Mouse (Mus musculus) ovary, postnatal 14 days (tissue): ENCODE measurements around the gene Olfr1101.

ENCODE experiments used
- DNase-seq: peaks from one replicate; pipeline ENCODE4 v3.0.0; 2022; ENCODE audit warnings: low spot score

The Olfr1101 gene

GRCm38 (mm10) chr2:86991121-86991520, at the start of gene Olfr1101:
TSS of gene Olfr1101 (minus strand) at chr2:86991221.
- no peak for DNase-seq

GRCm38 (mm10) chr2:87036431-87036830, 45.4 kb upstream of the Olfr1101 start, which contains the start of gene Olfr1105:
TSS of gene Olfr1105 (minus strand) at chr2:87036531.
- DNase-seq: no peak

GRCm38 (mm10) chr2:87026980-87027379, 36.0 kb upstream of the Olfr1101 start, which contains the start of gene Olfr1104:
TSS of gene Olfr1104 (minus strand) at chr2:87027080.
- no peak for DNase-seq

GRCm38 (mm10) chr2:86998098-86998497, 7.1 kb upstream of the Olfr1101 start, which contains the start of gene Olfr1102:
TSS of gene Olfr1102 (plus strand) at chr2:86998398.
- DNase-seq: no peak

- no peak for DNase-seq
Observed at GRCm38 (mm10) chr2:86979854-86980253, 11.2 kb downstream of the Olfr1101 start, which contains the start of gene Olfr1100. TSS of gene Olfr1100 (minus strand) at chr2:86979954.

- DNase-seq: no peak
Observed at GRCm38 (mm10) chr2:86960593-86960992, 30.4 kb downstream of the Olfr1101 start, which contains the start of gene Olfr1099. TSS of gene Olfr1099 (minus strand) at chr2:86960693.
